Mouse (Mus musculus) ES-E14 (cell line): ENCODE measurements around the gene Top1.

Experiments
- CHD2 ChIP-seq: IDR thresholded peaks from 2 replicates; pipeline ENCODE4 v1.6.1; 2014; ENCODE audit warnings: mild to moderate bottlenecking, low read depth, low read length, inconsistent platforms
- HCFC1 ChIP-seq: IDR thresholded peaks from 2 replicates; pipeline ENCODE4 v1.6.1; 2012; ENCODE audit warnings: low read length, inconsistent platforms, borderline replicate concordance; ENCODE audit not compliant: insufficient read depth
- MAFK ChIP-seq: IDR thresholded peaks from 2 replicates; pipeline ENCODE4 v1.6.1; 2014; ENCODE audit warnings: mild to moderate bottlenecking, low read depth, low read length, inconsistent platforms; ENCODE audit not compliant: insufficient read depth
- ZC3H11A ChIP-seq: IDR thresholded peaks from 2 replicates; pipeline ENCODE4 v1.6.1; 2012; ENCODE audit warnings: low read depth, mild to moderate bottlenecking, inconsistent platforms, low read length, borderline replicate concordance
- ZNF384 ChIP-seq: IDR thresholded peaks from 2 replicates; pipeline ENCODE4 v1.6.1; 2012; ENCODE audit warnings: low read depth, low read length, inconsistent platforms

- no peak for TF ChIP-seq ZC3H11A
- no peak for TF ChIP-seq CHD2
- no peak for TF ChIP-seq MAFK
- TF ChIP-seq ZNF384 = no peak
- TF ChIP-seq HCFC1 = no peak
These were observed 16.2 kb upstream of the Top1 start for GRCm38 (mm10) chr2:160629528-160629830.
